Mouse (Mus musculus): ENCODE results near the gene Fam20c. TPM values are rescaled to one million over a fixed set of nuclear protein-coding genes. Genes with fewer than 3 reads are reported as not detected.

Gene Fam20c
- polyA plus RNA-seq, 1 experiment from 2014 or later: 2.5 TPM

- no peak overlapping the region for H3K4me3 ChIP-seq (ENCODE audit: low read depth, low read length)
- 69% methylated on average over 4 of the region's 4 CpGs for WGBS
- H3K9ac ChIP-seq (ENCODE audit: low read depth, low read length): no peak overlapping the region
- no peak for ATAC-seq
- no peaks in the 10 kb centered on the region for H3K9me3 ChIP-seq (ENCODE audit: control insufficient read depth)
- peaks cover 7% of the 10 kb centered on the region for H3K4me1 ChIP-seq (replicated peaks; ENCODE audit: control insufficient read depth, insufficient read depth, low read length)
- no peak overlapping the region for H3K4me2 ChIP-seq (replicated peaks; ENCODE audit: low read depth)
- H3K27me3 ChIP-seq (replicated peaks; ENCODE audit: control insufficient read depth, insufficient read depth, low read length): no peaks in the 10 kb centered on the region
- no peak for TF ChIP-seq CTCF (IDR thresholded peaks at IDR 0.05; ENCODE audit: low read depth)
- no peaks in the 10 kb centered on the region for H3K36me3 ChIP-seq (ENCODE audit: control insufficient read depth, insufficient read depth)
- H3K27ac ChIP-seq (ENCODE audit: low read depth, low read length): no peak overlapping the region
Measured at GRCm38 (mm10) chr5:138852151-138852550, 97.8 kb downstream of the Fam20c start.

GRCm38 (mm10) chr5:138853349-138853748, 99.0 kb downstream of the Fam20c start:
- Histone ChIP-seq H3K4me3 (ENCODE audit: low read depth, low read length) (no peak overlapping the region), H3K36me3 (ENCODE audit: control insufficient read depth, insufficient read depth) (no peaks in the 10 kb centered on the region), H3K27me3 (replicated peaks; ENCODE audit: control insufficient read depth, insufficient read depth, low read length) (no peaks in the 10 kb centered on the region), H3K27ac (ENCODE audit: low read depth, low read length) (no peak overlapping the region), H3K4me2 (replicated peaks; ENCODE audit: low read depth) (no peak overlapping the region), H3K9ac (ENCODE audit: low read depth, low read length) (no peak overlapping the region), H3K9me3 (ENCODE audit: control insufficient read depth) (no peaks in the 10 kb centered on the region), H3K4me1 (replicated peaks; ENCODE audit: control insufficient read depth, insufficient read depth, low read length) (peaks cover 7% of the 10 kb centered on the region)
- no peak for ATAC-seq
- no peak for TF ChIP-seq CTCF (IDR thresholded peaks at IDR 0.05; ENCODE audit: low read depth)
- WGBS: 72% methylated on average over 2 of the region's 2 CpGs

GRCm38 (mm10) chr5:138857010-138857617, 102.8 kb downstream of the Fam20c start:
- H3K4me3 ChIP-seq (ENCODE audit: low read depth, low read length): no peak overlapping the region
- H3K36me3 ChIP-seq (ENCODE audit: control insufficient read depth, insufficient read depth): no peaks in the 10 kb centered on the region
- H3K4me2 ChIP-seq (replicated peaks; ENCODE audit: low read depth): peak overlapping the region; percentile 48
- no peaks in the 10 kb centered on the region for H3K4me1 ChIP-seq (replicated peaks; ENCODE audit: control insufficient read depth, insufficient read depth, low read length)
- WGBS: 18% methylated on average over 9 of the region's 9 CpGs
- H3K27ac ChIP-seq (ENCODE audit: low read depth, low read length): peak overlapping the region; percentile 54; the same call in 1 of the 2 replicates
- ATAC-seq: peak; percentile 85
- no peaks in the 10 kb centered on the region for H3K27me3 ChIP-seq (replicated peaks; ENCODE audit: control insufficient read depth, insufficient read depth, low read length)
- no peak overlapping the region for H3K9ac ChIP-seq (ENCODE audit: low read depth, low read length)
- TF ChIP-seq CTCF (IDR thresholded peaks at IDR 0.05; ENCODE audit: low read depth): peak; percentile 91
- no peaks in the 10 kb centered on the region for H3K9me3 ChIP-seq (ENCODE audit: control insufficient read depth)

- H3K9ac ChIP-seq (ENCODE audit: low read depth, low read length): no peak overlapping the region
- no peak overlapping the region for H3K4me2 ChIP-seq (replicated peaks; ENCODE audit: low read depth)
- H3K27me3 ChIP-seq (replicated peaks; ENCODE audit: control insufficient read depth, insufficient read depth, low read length): no peaks in the 10 kb centered on the region
- no peak overlapping the region for H3K4me3 ChIP-seq (ENCODE audit: low read depth, low read length)
- 18% methylated on average over 13 of the region's 13 CpGs for WGBS
- TF ChIP-seq CTCF (IDR thresholded peaks at IDR 0.05; ENCODE audit: low read depth): no peak
- H3K4me1 ChIP-seq (replicated peaks; ENCODE audit: control insufficient read depth, insufficient read depth, low read length): no peaks in the 10 kb centered on the region
- H3K27ac ChIP-seq (ENCODE audit: low read depth, low read length): no peak overlapping the region
- no peaks in the 10 kb centered on the region for H3K9me3 ChIP-seq (ENCODE audit: control insufficient read depth)
- no peaks in the 10 kb centered on the region for H3K36me3 ChIP-seq (ENCODE audit: control insufficient read depth, insufficient read depth)
- no peak; the same call in 1 of the 2 replicates for ATAC-seq
Measured at GRCm38 (mm10) chr5:138857811-138858251, 103.5 kb downstream of the Fam20c start.

Other genes with a start within 250 kb of the Fam20c start
- gene 1700123K08Rik, start 189.8 kb upstream of the Fam20c start, polyA plus RNA-seq (2015; fragmentation: Nextera tagmentation; extraction: Ambion mirVana): not detected in 2 replicates
- gene Zfp68, start 134.8 kb upstream of the Fam20c start, polyA plus RNA-seq (2015; fragmentation: Nextera tagmentation; extraction: Ambion mirVana): 25.0 and 27.6 TPM in 2 replicates
- gene A430033K04Rik, start 131.7 kb upstream of the Fam20c start, polyA plus RNA-seq (2015; fragmentation: Nextera tagmentation; extraction: Ambion mirVana): 3.4 and 3.7 TPM in 2 replicates
- not detected in 2 replicates for gene Gm5294, start 65.6 kb downstream of the Fam20c start, polyA plus RNA-seq (2015; fragmentation: Nextera tagmentation; extraction: Ambion mirVana)
- 64.4 and 72.0 TPM in 2 replicates for gene Pdgfa, start 242.9 kb downstream of the Fam20c start, polyA plus RNA-seq (2015; fragmentation: Nextera tagmentation; extraction: Ambion mirVana)